8 mouse cellular contexts compared by ENCODE assay signal in the genomic region with DNA sequence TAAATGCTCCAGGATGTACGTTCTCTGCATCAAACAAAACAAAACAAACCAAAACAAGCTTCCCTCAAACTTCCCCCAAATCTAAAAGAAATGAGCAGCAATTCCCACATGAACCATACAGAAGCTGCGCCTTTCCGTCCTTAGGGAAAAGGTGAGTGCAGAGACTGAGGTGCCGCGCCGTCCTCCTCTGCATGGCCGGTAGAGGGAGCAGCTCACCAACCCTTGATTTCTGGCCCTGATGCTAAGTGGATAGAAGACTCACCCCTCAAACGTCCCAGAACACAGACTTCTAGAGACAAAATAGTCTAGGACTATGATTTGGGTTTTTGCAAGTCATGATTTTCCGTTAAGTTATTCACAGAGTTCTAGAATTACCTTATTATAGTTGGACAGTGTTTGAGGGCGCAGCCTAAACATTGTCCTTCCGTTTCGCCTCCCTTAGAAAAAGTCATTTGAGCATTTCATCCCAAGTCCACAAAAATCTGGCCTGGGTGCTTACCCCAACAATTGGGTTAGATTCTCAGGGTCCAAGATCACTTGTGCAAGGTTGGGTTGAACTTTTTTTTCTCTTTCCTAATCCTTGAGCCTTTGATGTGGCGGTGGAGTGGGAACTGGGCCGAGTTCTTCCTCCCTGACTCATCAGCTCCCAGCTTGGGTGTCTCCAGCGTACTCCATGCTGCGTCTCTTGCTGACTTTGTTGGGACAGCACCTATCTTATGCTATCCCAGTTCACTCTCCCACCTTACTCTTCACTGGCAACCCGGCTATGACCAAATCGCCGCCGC. TPM values are rescaled to one million over a fixed set of nuclear protein-coding genes. Genes with fewer than 3 reads are reported as not detected.
DNase-seq lines count a peak whose midpoint lies in the region; ATAC-seq lines count a peak whose summit lies in the region.

No protein-coding gene starts in this region.

- no peaks in the 10 kb centered on the region for H3K36me3 ChIP-seq in midbrain, embryonic 12.5 days
- H3K36me3 ChIP-seq in midbrain, embryonic 15.5 days (replicated peaks), result no peaks in the 10 kb centered on the region

- no peak overlapping the region for H3K4me3 ChIP-seq in midbrain, embryonic 12.5 days
- no peak overlapping the region for H3K4me3 ChIP-seq in midbrain, embryonic 15.5 days

- H3K9ac ChIP-seq in midbrain, embryonic 12.5 days (replicated peaks), result no peak overlapping the region
- H3K9ac ChIP-seq in midbrain, embryonic 15.5 days, result no peak overlapping the region

- 0 out of 2 replicates have a peak, but pooled peaks have one; percentile 38 for ATAC-seq in midbrain, embryonic 12.5 days (ENCODE audit: low FRiP score, low read depth)
- ATAC-seq in midbrain, embryonic 15.5 days (replicated peaks), result no peak
- ATAC-seq in megakaryocyte progenitor cell, adult 5-6 weeks (replicated peaks; ENCODE audit: poor library complexity), result peak; percentile 79

- no peaks in the 10 kb centered on the region for H3K9me3 ChIP-seq in midbrain, embryonic 12.5 days
- H3K9me3 ChIP-seq in midbrain, embryonic 15.5 days, result no peaks in the 10 kb centered on the region

- 52% methylated on average over 20 of the region's 20 CpGs for WGBS in midbrain, embryonic 12.5 days
- WGBS in midbrain, embryonic 15.5 days, result 54% methylated on average over 20 of the region's 20 CpGs

- H3K4me2 ChIP-seq in midbrain, embryonic 12.5 days (replicated peaks), result no peak overlapping the region
- H3K4me2 ChIP-seq in midbrain, embryonic 15.5 days, result no peak overlapping the region

- intact Hi-C loops in gastrocnemius, postnatal 36 days (cut with DNase I), result loop anchor here (2.0 to 5.0 kb wide), 2 partner anchors 321 to 612 kb away; partner anchors contain the start of gene Gas1

- DNase-seq in NIH3T3 (ENCODE audit: low read depth), result peak; percentile 84
- peak; percentile 79 for DNase-seq in embryo, embryonic 10.5 days (ENCODE audit: low spot score)
- DNase-seq in gastrocnemius, postnatal 36 days, result peak; percentile 58 to 59
- peak; percentile 67 to 71 for DNase-seq in layer of hippocampus, postnatal 10 days (ENCODE audit: low spot score in 2 of 2)
- peak; percentile 56 for DNase-seq in yolk sac, embryonic 10.5 days (ENCODE audit: low spot score)

- no peaks in the 10 kb centered on the region for H3K4me1 ChIP-seq in midbrain, embryonic 12.5 days
- H3K4me1 ChIP-seq in midbrain, embryonic 15.5 days, result no peaks in the 10 kb centered on the region

- H3K27ac ChIP-seq in midbrain, embryonic 12.5 days (replicated peaks), result no peak overlapping the region
- H3K27ac ChIP-seq in midbrain, embryonic 15.5 days, result no peak overlapping the region

- peaks cover 11% of the 10 kb centered on the region; the same call in 1 of the 2 replicates for H3K27me3 ChIP-seq in midbrain, embryonic 12.5 days
- no peaks in the 10 kb centered on the region for H3K27me3 ChIP-seq in midbrain, embryonic 15.5 days (replicated peaks)

RNA-seq across cellular contexts. Expression of gene Tut7, which starts 33.5 kb away (rescaled TPM):
- 62.8 and 66.7 TPM in 2 replicates for polyA plus RNA-seq in midbrain, embryonic 12.5 days (2016; fragmentation: Nextera tagmentation; extraction: Ambion mirVana)
- 48.7 and 52.5 TPM in 2 replicates for polyA plus RNA-seq in midbrain, embryonic 15.5 days (2015; fragmentation: Nextera tagmentation; extraction: Ambion mirVana)
- total RNA-seq in gastrocnemius, postnatal 36 days (2021), result 10 to 100 TPM; 31.2 to 33.6 TPM
- 10 to 100 TPM; 68.9 to 71.1 TPM for total RNA-seq in layer of hippocampus, postnatal 10 days (2021)
- 55.9 and 65.0 TPM in 2 replicates for total RNA-seq in megakaryocyte progenitor cell, adult 5-6 weeks (2015)
- total RNA-seq in megakaryocyte progenitor cell, adult 5-6 weeks (2017), result 73.9 and 127 TPM in 2 replicates
